Mouse (Mus musculus): ENCODE data around the gene Cbln3. TPM values are rescaled to one million over a fixed set of nuclear protein-coding genes. Genes with fewer than 3 reads are reported as not detected.

Cbln3 gene
- polyA plus RNA-seq (2014; fragmentation: Nextera tagmentation; extraction: Ambion mirVana), result 0.36 and 0.45 TPM in 2 replicates

DNA sequence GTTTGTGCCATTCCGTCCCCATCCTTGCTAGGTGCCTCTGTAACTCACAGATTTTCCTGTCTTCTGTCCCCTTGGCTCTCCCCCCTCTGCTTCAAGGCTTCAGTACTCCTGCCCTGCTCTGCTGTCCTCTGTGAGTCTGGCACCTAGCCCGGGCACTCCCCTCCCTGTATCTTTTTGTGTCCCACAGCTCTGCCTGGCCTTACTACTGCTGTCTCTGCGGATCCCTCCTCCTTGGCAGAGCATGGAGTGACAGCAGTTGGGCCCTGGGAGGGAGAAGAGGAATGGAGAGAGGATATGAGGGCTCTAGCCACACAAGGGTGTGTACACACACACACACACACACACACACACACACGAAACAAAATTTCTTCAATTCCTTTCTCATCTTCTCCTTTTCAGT is at the start of gene Cbln3:
Gene Cbln3 (minus strand): TSS at position 227 of the 400 bp plus-strand sequence.
- Histone ChIP-seq H3K4me2 (replicated peaks; ENCODE audit: low read depth, low read length) (peak within 1 kb of the TSS; percentile 85), H3K4me1 (ENCODE audit: control insufficient read depth, insufficient read depth, low read length) (peaks cover 26% of the 10 kb centered on the region), H3K27ac (ENCODE audit: low read length) (peak within 1 kb of the TSS; percentile 95), H3K36me3 (ENCODE audit: control insufficient read depth, insufficient read depth, low read length) (peaks cover 27% of the 10 kb centered on the region), H3K9ac (replicated peaks; ENCODE audit: low read depth, low read length) (peak within 1 kb of the TSS; percentile 62), H3K27me3 (ENCODE audit: control insufficient read depth, insufficient read depth, low read length) (no peaks in the 10 kb centered on the region), H3K9me3 (ENCODE audit: control insufficient read depth, low read depth, low read length) (no peaks in the 10 kb centered on the region), H3K4me3 (ENCODE audit: low read depth, low read length) (peak within 1 kb of the TSS; percentile 65)
- 36% methylated on average over 4 of the region's 4 CpGs for WGBS
- ATAC-seq (ENCODE audit: insufficient number of reproducible peaks, insufficient read depth, low FRiP score, low read depth), result 0 out of 2 replicates have a peak, but pooled peaks have one; percentile 3

DNA sequence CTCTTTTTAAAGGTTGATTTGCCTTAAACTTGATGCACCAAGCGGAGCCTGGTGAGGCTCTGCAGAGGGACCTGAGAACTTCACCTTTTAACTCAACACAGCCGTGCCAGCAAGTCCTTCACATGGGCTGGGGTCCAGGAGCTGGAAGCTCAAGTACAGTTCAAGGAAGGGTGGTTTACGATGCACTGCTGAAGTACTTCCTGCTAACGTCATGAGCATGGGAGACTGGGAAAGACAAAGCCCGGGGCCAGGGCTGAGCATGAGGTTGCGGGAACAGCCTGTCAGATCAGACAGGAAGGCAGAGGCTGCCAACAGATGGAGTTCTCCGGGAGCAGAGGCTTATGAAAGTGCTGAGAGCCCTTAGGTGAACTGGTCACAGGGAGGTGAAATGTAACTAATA is 49.4 kb upstream of the Cbln3 start:
- no peak overlapping the region for H3K4me3 ChIP-seq (ENCODE audit: low read depth, low read length)
- ATAC-seq (ENCODE audit: insufficient number of reproducible peaks, insufficient read depth, low FRiP score, low read depth), result peak; percentile 23; the same call in 1 of the 2 replicates
- no peaks in the 10 kb centered on the region for H3K4me1 ChIP-seq (ENCODE audit: control insufficient read depth, insufficient read depth, low read length)
- no peaks in the 10 kb centered on the region for H3K9me3 ChIP-seq (ENCODE audit: control insufficient read depth, low read depth, low read length)
- H3K36me3 ChIP-seq (ENCODE audit: control insufficient read depth, insufficient read depth, low read length), result no peaks in the 10 kb centered on the region
- 25% methylated on average over 7 of the region's 7 CpGs for WGBS
- no peak overlapping the region for H3K4me2 ChIP-seq (replicated peaks; ENCODE audit: low read depth, low read length)
- no peak overlapping the region for H3K9ac ChIP-seq (replicated peaks; ENCODE audit: low read depth, low read length)
- no peak overlapping the region for H3K27ac ChIP-seq (ENCODE audit: low read length)
- H3K27me3 ChIP-seq (ENCODE audit: control insufficient read depth, insufficient read depth, low read length), result no peaks in the 10 kb centered on the region

DNA sequence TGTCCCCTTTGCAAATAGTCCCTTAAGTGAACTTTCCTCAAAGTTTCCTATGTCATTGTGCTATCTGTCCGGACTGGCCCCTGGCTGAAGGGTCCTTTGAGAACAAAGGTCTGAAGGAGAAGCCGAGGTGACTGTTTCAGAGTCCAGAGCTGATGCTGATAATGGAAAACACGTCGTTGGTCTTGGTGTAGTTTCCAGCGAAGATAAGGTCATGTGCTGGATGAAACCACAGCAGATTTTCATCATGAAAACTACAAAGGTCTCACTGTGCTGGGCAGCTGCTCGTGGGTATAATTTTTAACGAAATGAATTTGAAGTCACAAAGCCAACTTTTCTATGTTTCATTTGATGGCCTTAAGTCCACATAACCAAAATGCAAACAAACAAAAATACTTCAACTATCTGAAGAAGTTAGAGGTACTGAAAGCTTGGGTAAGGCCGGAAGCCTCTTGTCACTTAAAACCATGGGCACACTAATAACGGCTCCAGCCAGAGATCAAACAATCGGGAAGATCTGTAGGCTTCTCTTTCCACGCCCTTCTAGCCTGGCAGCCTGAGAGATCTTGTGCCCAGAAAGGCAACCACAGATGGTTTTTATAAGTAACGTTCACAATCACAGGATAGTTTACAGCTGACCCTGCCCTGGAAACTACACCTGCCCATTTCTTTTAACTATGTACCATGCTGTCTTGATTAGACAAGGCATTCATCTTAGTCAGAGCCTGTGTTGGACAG is 45.2 kb upstream of the Cbln3 start:
- 69% methylated on average over 12 of the region's 12 CpGs for WGBS
- Histone ChIP-seq H3K4me1 (ENCODE audit: control insufficient read depth, insufficient read depth, low read length) (no peaks in the 10 kb centered on the region), H3K27ac (ENCODE audit: low read length) (no peak overlapping the region), H3K4me3 (ENCODE audit: low read depth, low read length) (no peak overlapping the region), H3K4me2 (replicated peaks; ENCODE audit: low read depth, low read length) (no peak overlapping the region), H3K27me3 (ENCODE audit: control insufficient read depth, insufficient read depth, low read length) (no peaks in the 10 kb centered on the region), H3K9me3 (ENCODE audit: control insufficient read depth, low read depth, low read length) (no peaks in the 10 kb centered on the region), H3K36me3 (ENCODE audit: control insufficient read depth, insufficient read depth, low read length) (no peaks in the 10 kb centered on the region), H3K9ac (replicated peaks; ENCODE audit: low read depth, low read length) (no peak overlapping the region)
- no peak for ATAC-seq (ENCODE audit: insufficient number of reproducible peaks, insufficient read depth, low FRiP score, low read depth)

DNA sequence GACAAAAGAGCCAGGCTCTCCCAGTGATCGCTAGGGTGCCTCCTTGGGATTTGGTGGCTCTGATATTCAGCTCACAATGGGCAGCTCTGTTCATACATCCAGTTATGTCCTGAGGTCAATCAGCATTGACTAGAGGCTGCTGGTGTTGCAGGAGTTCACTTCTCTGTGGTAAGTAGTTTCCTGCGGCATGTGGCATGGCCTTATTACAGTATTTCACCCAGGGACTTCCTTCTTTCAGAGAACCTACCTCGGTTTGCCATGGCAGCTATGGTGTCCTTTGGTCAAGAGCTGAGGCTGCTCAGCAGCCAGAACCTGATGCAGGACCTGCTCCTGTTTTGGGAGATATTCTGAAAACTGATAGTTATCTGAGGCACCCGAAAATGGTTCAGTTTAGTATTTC is 42.7 kb upstream of the Cbln3 start:
- H3K4me1 ChIP-seq (ENCODE audit: control insufficient read depth, insufficient read depth, low read length), result no peaks in the 10 kb centered on the region
- H3K27ac ChIP-seq (ENCODE audit: low read length), result no peak overlapping the region
- H3K9ac ChIP-seq (replicated peaks; ENCODE audit: low read depth, low read length), result no peak overlapping the region
- no peaks in the 10 kb centered on the region for H3K9me3 ChIP-seq (ENCODE audit: control insufficient read depth, low read depth, low read length)
- ATAC-seq (ENCODE audit: insufficient number of reproducible peaks, insufficient read depth, low FRiP score, low read depth), result no peak
- 87% methylated on average over 4 of the region's 4 CpGs for WGBS
- H3K4me2 ChIP-seq (replicated peaks; ENCODE audit: low read depth, low read length), result no peak overlapping the region
- no peaks in the 10 kb centered on the region for H3K27me3 ChIP-seq (ENCODE audit: control insufficient read depth, insufficient read depth, low read length)
- H3K4me3 ChIP-seq (ENCODE audit: low read depth, low read length), result no peak overlapping the region
- H3K36me3 ChIP-seq (ENCODE audit: control insufficient read depth, insufficient read depth, low read length), result no peaks in the 10 kb centered on the region

DNA sequence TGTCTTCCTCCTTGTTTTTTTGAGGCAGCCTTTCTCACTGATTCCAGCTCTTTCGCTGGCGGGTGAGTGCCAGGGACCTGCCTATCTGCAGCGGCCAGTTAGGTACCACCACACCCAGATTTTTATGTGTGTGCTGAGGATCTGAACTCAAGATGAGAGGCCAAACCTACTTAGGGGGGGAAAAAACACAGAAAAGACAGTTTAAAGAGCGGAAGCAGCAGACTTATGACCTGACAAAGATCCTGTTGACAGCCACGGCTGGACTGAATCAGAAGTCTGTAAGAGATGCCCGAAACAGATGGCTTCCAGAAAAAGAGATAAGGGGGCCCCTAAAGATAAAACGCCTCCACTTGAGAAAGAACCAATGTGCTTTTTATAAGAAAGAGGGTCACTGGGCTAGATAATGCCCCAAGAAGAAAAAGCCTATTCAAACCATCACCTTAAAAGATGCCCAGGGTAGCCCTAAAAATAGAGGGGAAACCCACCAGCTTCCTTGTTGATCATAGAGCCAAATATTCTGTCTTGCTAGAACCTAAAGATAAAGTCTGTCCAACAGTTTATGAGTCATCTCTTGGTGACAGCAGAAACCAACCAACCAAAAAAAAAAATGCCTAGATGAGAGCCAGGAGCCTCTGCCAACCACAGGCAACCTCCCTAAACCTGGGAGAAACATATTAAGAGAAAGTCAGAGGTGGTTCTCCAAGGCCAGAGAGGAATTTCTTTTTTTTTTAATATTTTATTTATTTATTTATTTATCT is 38.5 kb upstream of the Cbln3 start:
- H3K27me3 ChIP-seq (ENCODE audit: control insufficient read depth, insufficient read depth, low read length), result no peaks in the 10 kb centered on the region
- WGBS, result 47% methylated on average over 7 of the region's 7 CpGs
- ATAC-seq (ENCODE audit: insufficient number of reproducible peaks, insufficient read depth, low FRiP score, low read depth), result no peak
- H3K4me1 ChIP-seq (ENCODE audit: control insufficient read depth, insufficient read depth, low read length), result no peaks in the 10 kb centered on the region
- H3K27ac ChIP-seq (ENCODE audit: low read length), result no peak overlapping the region
- H3K4me3 ChIP-seq (ENCODE audit: low read depth, low read length), result no peak overlapping the region
- no peaks in the 10 kb centered on the region for H3K9me3 ChIP-seq (ENCODE audit: control insufficient read depth, low read depth, low read length)
- H3K36me3 ChIP-seq (ENCODE audit: control insufficient read depth, insufficient read depth, low read length), result no peaks in the 10 kb centered on the region
- H3K9ac ChIP-seq (replicated peaks; ENCODE audit: low read depth, low read length), result no peak overlapping the region
- no peak overlapping the region for H3K4me2 ChIP-seq (replicated peaks; ENCODE audit: low read depth, low read length)

DNA sequence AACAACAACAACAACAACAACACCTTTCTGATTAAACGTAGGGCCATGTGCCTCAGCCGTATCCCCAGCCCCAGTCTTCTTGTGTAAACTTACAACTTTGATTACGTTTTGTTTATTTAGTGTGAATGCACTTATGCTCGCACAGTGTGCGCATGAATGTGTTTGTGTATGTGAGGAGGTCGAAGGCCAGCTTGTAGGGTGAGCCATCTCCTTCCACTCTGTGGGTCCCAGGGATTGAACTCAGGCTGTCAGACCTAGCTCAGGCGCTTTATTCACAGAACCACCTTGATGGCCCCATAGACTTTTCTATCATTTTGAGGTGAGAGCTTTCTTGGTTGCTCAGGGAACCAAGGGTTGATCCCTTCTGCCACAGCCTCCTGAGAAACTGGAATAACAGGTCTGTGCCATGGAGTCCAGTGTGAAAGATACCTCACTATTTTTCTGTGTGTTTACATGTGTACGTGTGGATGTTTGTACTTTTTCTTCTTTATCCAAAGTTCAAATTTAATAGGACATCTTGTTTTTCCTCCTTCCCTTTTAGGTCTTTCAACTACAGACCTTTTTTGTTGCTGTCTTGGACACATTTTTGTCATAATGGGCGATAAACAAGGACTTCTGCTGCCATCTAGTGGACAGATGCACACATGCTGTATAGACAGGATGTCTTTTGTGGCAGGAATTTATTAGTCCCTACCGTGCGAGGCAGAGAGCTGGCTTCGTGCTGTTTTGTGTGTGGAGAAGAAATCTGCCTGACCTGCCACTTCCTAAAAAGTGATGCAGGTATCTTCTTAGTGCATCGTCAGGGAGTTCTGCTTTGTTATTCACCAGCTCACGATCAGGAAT is 34.3 kb upstream of the Cbln3 start:
- ATAC-seq (ENCODE audit: insufficient number of reproducible peaks, insufficient read depth, low FRiP score, low read depth), result peak; percentile 78
- 16% methylated on average over 14 of the region's 14 CpGs for WGBS
- Histone ChIP-seq H3K4me1 (ENCODE audit: control insufficient read depth, insufficient read depth, low read length) (no peaks in the 10 kb centered on the region), H3K27me3 (ENCODE audit: control insufficient read depth, insufficient read depth, low read length) (no peaks in the 10 kb centered on the region), H3K9me3 (ENCODE audit: control insufficient read depth, low read depth, low read length) (no peaks in the 10 kb centered on the region), H3K4me3 (ENCODE audit: low read depth, low read length) (no peak overlapping the region), H3K4me2 (replicated peaks; ENCODE audit: low read depth, low read length) (no peak overlapping the region), H3K27ac (ENCODE audit: low read length) (no peak overlapping the region), H3K36me3 (ENCODE audit: control insufficient read depth, insufficient read depth, low read length) (no peaks in the 10 kb centered on the region), H3K9ac (replicated peaks; ENCODE audit: low read depth, low read length) (no peak overlapping the region)

DNA sequence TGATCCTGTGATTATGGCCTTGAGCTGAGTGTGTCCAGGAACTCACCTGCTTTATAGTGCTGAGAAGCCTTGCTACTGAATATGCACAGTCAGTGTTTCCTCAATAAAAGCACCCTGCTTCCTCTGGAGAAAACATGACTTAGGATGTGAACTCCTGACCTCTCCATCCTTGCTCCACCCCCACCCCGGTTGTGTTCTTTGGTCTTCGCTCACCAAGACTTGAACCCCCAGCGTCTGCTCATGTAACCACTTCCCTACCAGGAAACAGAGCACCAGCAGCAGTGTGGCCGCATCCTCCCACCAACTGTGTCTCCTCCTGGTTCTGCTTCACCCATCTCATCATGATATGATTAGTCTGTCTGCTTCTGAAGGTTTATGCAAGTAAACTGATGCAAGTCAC is 29.2 kb upstream of the Cbln3 start:
- H3K4me2 ChIP-seq (replicated peaks; ENCODE audit: low read depth, low read length), result no peak overlapping the region
- no peak overlapping the region for H3K27ac ChIP-seq (ENCODE audit: low read length)
- no peak overlapping the region for H3K4me3 ChIP-seq (ENCODE audit: low read depth, low read length)
- H3K27me3 ChIP-seq (ENCODE audit: control insufficient read depth, insufficient read depth, low read length), result no peaks in the 10 kb centered on the region
- H3K9ac ChIP-seq (replicated peaks; ENCODE audit: low read depth, low read length), result no peak overlapping the region
- whole genome bisulfite sequencing, result 61% methylated on average over 4 of the region's 4 CpGs
- ATAC-seq (ENCODE audit: insufficient number of reproducible peaks, insufficient read depth, low FRiP score, low read depth), result no peak
- no peaks in the 10 kb centered on the region for H3K9me3 ChIP-seq (ENCODE audit: control insufficient read depth, low read depth, low read length)
- H3K4me1 ChIP-seq (ENCODE audit: control insufficient read depth, insufficient read depth, low read length), result no peaks in the 10 kb centered on the region
- no peaks in the 10 kb centered on the region for H3K36me3 ChIP-seq (ENCODE audit: control insufficient read depth, insufficient read depth, low read length)

DNA sequence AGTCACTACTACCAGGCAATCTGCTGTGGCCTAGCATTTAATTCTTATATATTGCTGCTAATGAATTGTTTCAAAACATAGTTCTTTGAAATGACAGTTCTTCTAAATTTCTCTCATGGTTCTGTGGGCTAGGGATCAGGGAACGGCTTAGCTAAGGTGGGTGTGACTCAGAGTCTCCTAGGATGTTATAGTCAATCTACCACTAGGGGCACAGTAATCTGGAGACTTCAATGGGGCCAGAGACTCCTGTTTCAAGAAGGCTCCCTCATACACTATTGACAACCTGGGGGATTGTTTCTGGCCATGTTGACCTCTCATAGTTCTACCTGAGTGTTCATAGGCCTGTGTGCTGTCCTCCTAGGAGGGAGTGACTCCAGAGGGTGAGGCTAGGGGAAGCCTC is 21.3 kb upstream of the Cbln3 start:
- 29% methylated on average over 1 of the region's 1 CpGs for WGBS
- no peak for ATAC-seq (ENCODE audit: insufficient number of reproducible peaks, insufficient read depth, low FRiP score, low read depth)

More for the DNA sequence above, 21.3 kb upstream of the Cbln3 start:
- no peaks in the 10 kb centered on the region for H3K27me3 ChIP-seq (ENCODE audit: control insufficient read depth, insufficient read depth, low read length)
- H3K9me3 ChIP-seq (ENCODE audit: control insufficient read depth, low read depth, low read length), result no peaks in the 10 kb centered on the region
- no peaks in the 10 kb centered on the region for H3K36me3 ChIP-seq (ENCODE audit: control insufficient read depth, insufficient read depth, low read length)
- no peak overlapping the region for H3K27ac ChIP-seq (ENCODE audit: low read length)
- H3K9ac ChIP-seq (replicated peaks; ENCODE audit: low read depth, low read length), result no peak overlapping the region
- no peak overlapping the region for H3K4me2 ChIP-seq (replicated peaks; ENCODE audit: low read depth, low read length)
- no peak overlapping the region for H3K4me3 ChIP-seq (ENCODE audit: low read depth, low read length)
- H3K4me1 ChIP-seq (ENCODE audit: control insufficient read depth, insufficient read depth, low read length), result peaks cover 7% of the 10 kb centered on the region; the same call in 1 of the 2 replicates

All from stomach, embryonic 14.5 days (tissue).